Mouse (Mus musculus) embryo, embryonic 9.5 days (tissue): Measurements from ENCODE around the gene Rcsd1.
"Not testable (repeated sequence)": the region's sequence is repeated elsewhere in the genome, so short reads cannot be mapped to it uniquely, and the experiment has no call there.

Source experiments
- DNase-seq: peaks from one replicate; pipeline ENCODE4 v3.0.0-alpha.2; 2017; ENCODE audit errors: extremely low spot score

The Rcsd1 gene

DNA sequence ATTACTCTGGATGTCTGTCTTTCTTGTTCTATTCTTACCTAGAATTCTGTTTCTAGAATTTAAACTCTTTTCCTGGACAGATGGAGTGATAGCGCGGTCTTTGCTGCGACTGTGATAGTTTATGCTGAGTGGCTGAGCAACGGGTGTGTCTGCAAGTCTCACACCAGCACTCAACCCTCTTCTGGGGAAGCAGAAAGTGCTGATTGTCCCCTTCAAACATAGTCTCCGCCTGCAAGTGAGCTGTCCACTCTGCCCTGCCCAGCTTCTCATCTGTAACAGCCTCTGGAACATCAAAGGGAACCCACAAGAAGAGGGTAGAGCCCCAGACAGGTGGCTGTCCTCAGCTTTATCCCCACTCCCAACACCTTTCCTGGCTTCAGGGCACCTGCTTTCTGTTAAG, 19.7 kb downstream of the Rcsd1 start:
- DNase-seq = no peak

GRCm38 (mm10) chr1:165687861-165688260, 21.7 kb downstream of the Rcsd1 start:
- DNase-seq = no peak

DNA sequence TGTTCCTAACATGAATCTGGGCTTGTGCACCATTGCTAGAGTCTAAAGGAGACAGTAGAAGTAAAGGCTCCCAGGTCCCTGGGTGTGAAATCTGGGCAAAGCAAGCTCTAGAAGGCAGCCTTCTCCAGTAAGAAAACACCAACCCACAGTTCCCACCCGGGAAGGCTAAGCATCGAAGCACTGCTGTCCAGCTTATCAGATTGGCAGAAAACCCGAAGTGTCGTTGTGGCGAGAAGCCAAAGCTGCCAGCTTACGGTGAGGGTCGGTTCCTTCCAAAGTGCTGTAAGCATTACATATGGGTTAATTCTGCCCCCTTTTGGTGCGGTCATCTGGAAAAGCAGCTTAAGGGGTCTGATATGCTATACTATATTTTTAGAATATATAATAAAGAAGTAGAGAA, 22.6 kb downstream of the Rcsd1 start:
- no peak for DNase-seq

- no peak for DNase-seq
Observed at GRCm38 (mm10) chr1:165686349-165686748, 23.2 kb downstream of the Rcsd1 start.

DNA sequence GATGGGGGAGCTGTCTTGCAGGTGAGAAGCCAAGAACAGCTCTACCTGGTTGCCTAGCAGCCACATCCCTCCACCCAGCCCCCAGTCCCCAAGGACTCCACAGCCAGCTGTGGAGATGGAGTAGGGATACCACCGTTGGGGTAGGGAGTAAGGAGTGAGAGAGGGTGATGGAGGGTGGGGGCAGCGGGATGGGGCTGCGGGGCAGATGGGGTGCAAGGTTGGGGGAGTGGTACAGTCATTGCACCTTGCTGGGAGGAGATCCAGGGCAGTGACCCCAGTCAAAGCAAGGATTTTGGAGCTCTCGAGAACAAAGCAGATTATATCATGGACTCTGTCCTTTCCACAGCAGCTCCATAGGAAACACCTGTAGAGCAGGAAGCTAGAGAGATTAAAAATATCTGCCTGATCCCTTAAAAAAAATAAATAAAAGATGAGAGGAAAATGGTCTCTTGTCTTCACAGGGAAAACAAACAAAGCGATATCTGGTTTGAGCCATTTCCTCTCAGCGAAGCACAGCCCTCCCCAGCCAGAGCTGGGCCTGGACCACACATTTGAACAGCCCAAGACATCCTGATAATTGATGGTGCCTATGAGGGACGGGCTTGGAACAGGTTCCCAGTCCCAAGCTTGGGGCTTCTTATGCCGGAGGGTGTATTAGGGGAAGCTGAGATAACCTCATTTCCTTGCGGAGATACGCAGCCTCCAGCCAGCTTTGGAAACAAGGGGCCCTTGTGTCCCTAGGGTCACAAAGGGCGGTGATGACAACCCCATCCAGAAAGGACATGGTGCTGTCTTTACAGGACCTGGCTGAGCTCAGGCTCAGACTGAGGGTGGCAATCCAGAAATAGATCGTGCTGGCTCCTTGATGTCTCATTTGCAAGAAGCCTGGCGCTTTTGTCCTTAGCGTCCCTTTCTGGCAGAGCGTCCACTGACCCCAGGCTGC, 25.0 kb downstream of the Rcsd1 start:
- no peak for DNase-seq

DNA sequence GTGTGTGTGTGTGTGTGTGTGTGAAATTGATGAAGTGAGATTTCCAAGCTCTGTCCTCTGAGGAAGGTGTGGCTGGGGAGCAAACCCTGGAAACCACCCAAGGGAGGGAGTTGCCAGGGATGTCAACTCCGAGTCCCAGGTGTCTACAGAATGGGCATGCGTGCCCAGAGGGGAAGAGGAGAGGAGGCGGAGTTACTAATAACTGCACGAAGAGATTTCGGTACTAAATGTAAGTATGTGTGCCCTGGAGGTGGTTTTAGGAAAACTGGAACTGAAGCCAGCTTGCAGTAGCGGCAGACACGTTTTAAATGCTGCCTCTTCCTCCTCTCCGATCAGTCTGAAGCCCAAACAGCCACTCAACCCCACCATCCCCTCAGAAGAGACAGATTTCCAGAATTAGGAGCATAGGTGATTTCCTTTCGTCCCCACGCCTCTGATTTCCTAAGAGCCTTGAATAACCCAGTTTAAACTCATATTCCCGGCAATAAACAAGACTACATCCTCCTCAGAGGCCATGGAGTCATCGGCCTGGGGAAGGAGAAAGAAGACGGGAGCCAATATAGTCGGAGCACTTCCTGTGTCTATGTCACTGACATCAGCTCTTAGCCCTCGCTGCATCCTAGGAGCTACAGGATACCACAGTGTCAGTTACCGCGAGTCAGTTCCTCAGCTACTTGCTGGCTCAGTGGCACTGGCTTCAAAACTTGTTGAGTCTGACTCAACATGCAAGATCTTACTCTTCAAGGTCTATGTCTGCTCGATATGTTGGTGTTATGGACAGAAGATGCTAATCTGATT, 27.3 kb downstream of the Rcsd1 start:
- DNase-seq = no peak

GRCm38 (mm10) chr1:165681045-165681794, 28.3 kb downstream of the Rcsd1 start:
- no peak for DNase-seq

DNA sequence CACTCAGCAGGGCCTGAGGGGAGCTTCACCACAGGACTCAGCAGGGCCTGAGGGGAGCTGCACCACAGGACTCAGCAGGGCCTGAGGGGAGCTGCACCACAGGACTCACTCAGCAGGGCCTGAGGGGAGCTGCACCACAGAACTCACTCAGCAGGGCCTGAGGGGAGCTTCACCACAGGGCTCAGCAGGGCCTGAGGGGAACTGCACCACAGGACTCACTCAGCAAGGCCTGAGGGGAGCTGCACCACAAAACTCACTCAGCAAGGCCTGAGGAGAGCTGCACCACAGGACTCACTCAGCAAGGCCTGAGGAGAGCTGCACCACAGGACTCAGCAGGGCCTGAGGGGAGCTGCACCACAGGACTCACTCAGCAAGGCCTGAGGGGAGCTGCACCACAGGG, 29.5 kb downstream of the Rcsd1 start:
- DNase-seq = not testable (repeated sequence)

DNA sequence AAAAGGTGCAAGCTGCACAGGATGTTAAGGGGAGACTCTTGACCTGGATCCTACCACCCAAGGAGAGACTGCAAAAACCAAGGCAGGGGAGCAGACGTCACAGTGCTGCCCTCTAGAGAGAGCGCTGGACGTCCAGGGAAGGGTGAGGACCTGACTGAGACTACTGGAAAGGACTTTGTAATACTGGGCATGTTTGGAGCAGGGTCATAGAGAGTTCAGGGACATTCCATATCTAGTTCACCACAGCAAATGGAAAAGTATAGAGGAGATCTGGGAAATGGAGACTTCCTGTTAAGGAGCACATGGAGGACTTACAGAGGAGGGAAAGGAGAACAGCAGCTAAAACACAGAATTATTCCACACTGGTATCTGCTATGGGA, 29.9 kb downstream of the Rcsd1 start:
- DNase-seq = no peak

DNA sequence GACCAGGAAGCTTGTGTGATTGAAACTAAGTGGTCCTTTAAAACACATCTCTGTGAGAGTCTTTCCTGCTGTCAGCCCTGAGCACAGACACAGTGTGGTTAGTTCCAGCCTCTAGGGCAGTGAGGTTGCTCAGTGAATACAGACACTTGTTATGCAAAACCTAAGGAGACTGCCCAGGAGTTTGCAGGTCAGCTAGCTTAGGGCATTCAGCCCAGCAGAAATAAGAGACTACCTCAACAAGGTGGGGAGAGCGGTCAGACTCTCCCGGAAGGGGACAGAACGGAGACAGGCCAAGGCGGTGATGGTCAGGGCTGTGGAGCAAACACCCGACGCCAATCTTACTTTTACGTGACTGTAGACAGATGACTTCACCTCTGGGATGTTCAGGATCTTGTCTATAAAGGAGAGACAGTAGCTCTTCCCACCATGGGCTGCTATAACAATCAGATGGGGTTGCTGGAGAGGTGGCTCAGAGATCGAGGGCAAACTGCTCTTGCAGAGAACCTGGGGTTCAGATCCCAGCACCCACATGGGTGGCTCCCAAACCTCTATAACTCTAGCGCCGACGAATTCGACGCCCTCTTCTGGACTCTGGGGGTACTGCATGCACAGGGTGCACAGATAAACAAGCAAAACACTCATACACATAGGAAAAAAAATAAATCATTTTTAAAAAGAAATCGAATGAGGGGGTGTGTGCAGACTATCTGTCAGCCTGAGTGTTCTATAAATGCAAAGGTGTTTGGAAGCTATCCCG, 30.5 kb downstream of the Rcsd1 start:
- DNase-seq = no peak

DNA sequence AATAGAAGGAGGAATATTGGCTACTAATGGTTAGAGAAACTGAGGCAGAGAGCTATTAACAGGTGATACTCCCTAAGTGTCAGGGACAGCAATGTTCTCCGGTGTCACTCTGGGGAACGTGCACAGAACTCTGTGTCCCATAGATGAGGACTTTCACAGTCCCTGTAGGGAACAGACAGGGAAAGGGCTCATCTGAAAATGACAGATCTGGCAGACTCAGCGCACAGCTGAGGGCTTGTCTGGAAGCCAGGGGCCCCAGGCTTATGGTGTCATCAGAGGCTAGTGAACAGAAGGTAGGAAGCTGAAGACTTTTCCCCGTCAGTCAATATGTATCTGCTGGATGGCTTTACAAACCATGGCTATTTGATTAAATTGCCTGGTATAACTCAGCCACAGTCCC, 32.0 kb downstream of the Rcsd1 start:
- no peak for DNase-seq

DNA sequence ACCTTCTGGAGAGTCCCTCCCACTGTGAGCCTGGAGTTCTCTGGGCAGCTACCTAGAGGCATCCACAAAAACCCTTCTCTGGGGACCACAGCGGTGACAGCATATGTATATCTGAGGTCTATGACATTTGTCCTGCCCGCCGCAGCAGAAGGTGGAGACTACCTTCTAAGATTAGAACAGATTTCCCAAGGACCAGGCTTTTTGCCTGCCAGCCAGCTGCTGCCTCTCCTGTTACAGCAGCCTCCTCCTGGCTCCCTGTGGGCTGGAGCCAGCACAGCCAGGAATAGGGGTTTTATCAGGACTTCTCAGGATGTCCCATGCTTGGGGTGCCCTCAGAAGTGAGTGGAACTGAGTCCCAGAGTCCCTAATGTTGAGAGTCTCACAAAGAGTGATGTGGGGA, 32.6 kb downstream of the Rcsd1 start:
- DNase-seq = no peak

GRCm38 (mm10) chr1:165675167-165675566, 34.4 kb downstream of the Rcsd1 start:
- no peak for DNase-seq

GRCm38 (mm10) chr1:165672355-165672754, 37.2 kb downstream of the Rcsd1 start:
- DNase-seq = no peak

- DNase-seq = no peak
Observed at GRCm38 (mm10) chr1:165670056-165670455, 39.5 kb downstream of the Rcsd1 start.

DNA sequence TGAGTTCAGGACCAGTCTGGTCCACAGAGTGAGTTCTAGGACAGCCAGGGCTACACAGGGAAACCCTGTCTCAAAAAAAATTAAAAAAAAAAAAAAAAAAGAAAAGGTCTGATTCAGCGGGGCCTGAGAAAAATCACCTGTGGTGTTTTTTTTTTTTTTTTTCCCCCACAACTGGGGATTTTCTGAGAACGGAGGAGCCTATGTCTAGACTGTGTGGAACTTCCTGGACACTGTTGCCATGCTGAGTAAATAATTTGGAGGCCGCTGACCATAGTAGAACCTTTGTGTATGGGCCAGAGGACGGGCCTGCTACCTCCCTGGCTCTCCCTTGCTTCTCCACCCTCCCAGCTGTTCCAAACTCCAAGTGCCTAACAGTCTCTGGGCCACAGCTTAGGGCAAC, 40.7 kb downstream of the Rcsd1 start:
- no peak for DNase-seq

DNA sequence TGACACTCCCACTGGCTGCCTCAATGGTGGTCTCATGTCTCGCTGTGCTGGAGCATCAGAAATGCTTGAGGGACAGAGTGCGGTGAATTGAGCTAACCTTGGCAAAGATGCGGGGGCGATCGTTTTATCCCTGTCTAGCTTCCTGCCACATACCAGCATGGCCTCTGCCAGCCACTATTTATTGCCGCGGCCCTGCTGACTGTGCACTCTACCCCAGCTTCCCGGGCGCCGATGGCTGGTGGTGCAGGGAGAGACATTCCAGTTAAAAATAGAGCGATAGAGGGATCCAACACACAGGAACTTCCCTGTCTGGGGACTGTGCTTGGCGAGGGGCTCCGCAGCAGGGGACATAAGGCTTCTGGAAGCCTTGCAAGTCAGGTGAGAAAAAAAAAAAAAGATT, 42.2 kb downstream of the Rcsd1 start:
- DNase-seq = no peak

DNA sequence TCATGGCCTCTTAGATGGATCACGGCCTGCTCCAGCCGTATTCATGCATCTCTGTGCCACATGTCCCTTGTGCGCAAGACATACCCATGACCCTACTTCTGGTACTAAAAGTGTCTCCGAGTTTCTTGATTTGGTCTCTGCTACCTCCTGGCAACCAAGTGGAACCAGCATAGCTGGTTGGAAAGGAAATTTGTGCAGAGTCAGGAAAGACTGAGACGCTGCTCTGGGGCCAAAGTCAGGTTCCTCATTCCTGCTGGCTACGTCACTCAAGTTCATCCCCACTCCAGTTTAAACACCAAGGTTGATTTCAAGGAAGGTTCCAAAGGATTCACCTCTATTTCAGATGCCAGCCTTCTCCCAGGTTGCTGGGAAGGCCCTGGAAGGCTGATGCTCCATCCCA, 42.6 kb downstream of the Rcsd1 start:
- DNase-seq = no peak

- no peak for DNase-seq
Observed at GRCm38 (mm10) chr1:165665758-165666157, 43.8 kb downstream of the Rcsd1 start.

DNA sequence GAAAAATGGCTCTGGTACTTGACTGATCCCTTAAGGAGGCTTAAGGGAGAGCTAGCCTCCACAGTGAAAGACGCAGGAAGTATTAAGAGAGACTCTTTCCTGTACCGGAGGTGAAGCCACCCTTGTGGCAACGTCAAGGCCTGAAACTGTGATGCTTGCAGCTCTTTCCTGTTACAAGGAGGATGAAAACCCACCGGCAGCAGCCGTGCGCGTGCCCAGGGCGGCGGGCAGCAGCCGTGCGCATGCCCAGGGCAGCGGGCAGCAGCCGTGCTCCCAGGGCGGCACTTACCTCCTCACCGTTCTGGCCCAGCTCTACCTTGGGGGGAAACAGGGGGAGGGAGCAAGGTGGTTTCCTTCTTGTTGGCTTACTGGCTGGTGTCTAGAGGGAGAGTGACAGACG, 46.3 kb downstream of the Rcsd1 start:
- DNase-seq = no peak

DNA sequence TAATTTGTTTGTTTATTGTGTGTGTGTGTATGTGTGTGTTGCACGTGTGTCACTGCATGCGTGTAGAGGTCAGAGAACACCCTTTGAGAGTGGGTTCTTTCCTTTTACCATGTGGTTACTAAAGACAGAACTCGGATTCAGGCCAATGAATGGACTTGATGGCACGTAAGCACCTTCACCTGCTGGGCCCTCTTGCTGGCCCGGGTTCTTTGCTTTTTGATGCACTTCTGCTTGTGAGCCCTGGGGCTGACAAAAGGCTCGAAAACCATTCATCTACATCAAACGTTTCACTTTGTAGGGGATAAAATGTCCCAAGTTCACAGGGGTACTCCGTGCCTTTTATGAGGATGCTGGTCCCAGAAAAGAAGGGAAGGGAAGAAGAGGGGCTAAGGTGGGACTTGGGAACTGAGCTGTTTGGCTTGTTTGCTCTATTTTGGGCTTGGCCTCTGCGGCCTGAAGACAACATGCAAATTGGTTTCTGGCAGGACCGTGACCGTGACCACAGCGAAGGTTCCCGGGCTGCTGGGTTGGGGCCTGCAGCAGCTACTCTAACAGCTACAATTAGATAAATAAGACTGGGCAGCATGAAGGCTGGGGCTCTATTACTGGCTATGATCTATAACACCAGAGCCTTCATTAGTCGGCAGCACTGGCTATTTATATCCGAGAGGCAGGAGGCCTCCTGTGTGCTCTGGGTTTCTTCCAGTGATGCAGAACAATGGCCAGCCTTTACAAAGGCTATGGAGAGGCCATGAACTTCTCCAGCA, 46.9 kb downstream of the Rcsd1 start:
- DNase-seq = no peak
